Mouse (Mus musculus) intestine, embryonic 15.5 days (tissue): Measurements from ENCODE around the gene Dnm1. TPM values are rescaled to one million over a fixed set of nuclear protein-coding genes. Genes with fewer than 3 reads are reported as not detected.
"Not testable (repeated sequence)": the region's sequence is repeated elsewhere in the genome, so short reads cannot be mapped to it uniquely, and the experiment has no call there.

Experiments
- ATAC-seq: fragments of 200-750 bp; cut with Nextera tagmentation; 2 replicates; pipeline ENCODE4 v1.8.0; 2017; ENCODE audit warnings: moderate TSS enrichment, moderate library complexity
- H3K27ac ChIP-seq: fragments of 300-500 bp; sonication (generic); 2 replicates; pipeline ENCODE4 v1.5.1; 2015; ENCODE audit warnings: mild to moderate bottlenecking, inconsistent platforms
- H3K27me3 ChIP-seq: fragments of 300-500 bp; sonication (generic); replicated peaks from 2 replicates; pipeline ENCODE4 v1.6.1; 2015; ENCODE audit warnings: inconsistent platforms
- H3K36me3 ChIP-seq: fragments of 300-500 bp; sonication (generic); 2 replicates; pipeline ENCODE4 v1.6.1; 2015; ENCODE audit warnings: inconsistent platforms
- H3K4me1 ChIP-seq: fragments of 300-500 bp; sonication (generic); replicated peaks from 2 replicates; pipeline ENCODE4 v1.6.1; 2015; ENCODE audit warnings: inconsistent platforms
- H3K4me2 ChIP-seq: fragments of 300-500 bp; sonication (generic); replicated peaks from 2 replicates; pipeline ENCODE4 v1.6.1; 2015; ENCODE audit warnings: mild to moderate bottlenecking, inconsistent platforms
- H3K4me3 ChIP-seq: fragments of 300-500 bp; sonication (generic); replicated peaks from 2 replicates; pipeline ENCODE4 v1.5.1; 2015; ENCODE audit warnings: inconsistent platforms
- H3K9ac ChIP-seq: fragments of 300-500 bp; sonication (generic); 2 replicates; pipeline ENCODE4 v1.6.1; 2015; ENCODE audit warnings: inconsistent platforms
- H3K9me3 ChIP-seq: fragments of 300-500 bp; sonication (generic); 2 replicates; pipeline ENCODE4 v1.6.1; 2016; ENCODE audit warnings: inconsistent platforms
- WGBS: fragments of 180-500 bp; shearing (Covaris S2); methylation state at CpG from one replicate; pipeline ENCODE4 v1.1.7; 2015; 5-methylcytosine and 5-hydroxymethylcytosine counted together
- polyA plus RNA-seq: library from polyadenylated mRNA; unstranded; fragments of >200 nt; fragmentation: Nextera tagmentation; extraction: Ambion mirVana; gene quantifications from 2 replicates; pipeline ENCODE4 v1.2.1, GENCODE M21; 2015

Gene Dnm1
- polyA plus RNA-seq, 1 experiment from 2014 or later: 12.2 TPM

GRCm38 (mm10) chr2:32381141-32381774 lies 28.1 kb upstream of the Dnm1 start:
- Histone ChIP-seq H3K4me3 (peak overlapping the region; percentile 65), H3K27me3 (0 out of 2 replicates have a peak, but pooled peaks cover 6% of the 10 kb centered on the region), H3K4me2 (peak overlapping the region; percentile 96), H3K36me3 (peaks cover 28% of the 10 kb centered on the region), H3K9ac (peak overlapping the region; percentile 59), H3K27ac (no peak overlapping the region), H3K4me1 (peaks cover 9% of the 10 kb centered on the region; the same call in 1 of the 2 replicates), H3K9me3 (no peaks in the 10 kb centered on the region)
- WGBS: under 1% methylated on average over 27 of the region's 27 CpGs
- ATAC-seq: peak; percentile 63

GRCm38 (mm10) chr2:32380001-32380500 lies 26.9 kb upstream of the Dnm1 start:
- H3K36me3 ChIP-seq: peaks cover 40% of the 10 kb centered on the region
- H3K27ac ChIP-seq: no peak overlapping the region
- no peak overlapping the region for H3K9ac ChIP-seq
- H3K4me1 ChIP-seq: peaks cover 9% of the 10 kb centered on the region; the same call in 1 of the 2 replicates
- no peak overlapping the region for H3K4me2 ChIP-seq
- no peak for ATAC-seq
- H3K4me3 ChIP-seq: no peak overlapping the region
- no peaks in the 10 kb centered on the region for H3K9me3 ChIP-seq
- H3K27me3 ChIP-seq: 0 out of 2 replicates have a peak, but pooled peaks cover 6% of the 10 kb centered on the region
- WGBS: 88% methylated on average over 7 of the region's 7 CpGs

GRCm38 (mm10) chr2:32376963-32377362 lies 23.8 kb upstream of the Dnm1 start:
- Histone ChIP-seq H3K4me1 (peaks cover 5% of the 10 kb centered on the region; the same call in 1 of the 2 replicates), H3K27ac (no peak overlapping the region), H3K4me3 (no peak overlapping the region), H3K9ac (no peak overlapping the region), H3K9me3 (no peaks in the 10 kb centered on the region), H3K27me3 (no peaks in the 10 kb centered on the region), H3K36me3 (peaks cover 57% of the 10 kb centered on the region), H3K4me2 (no peak overlapping the region)
- 92% methylated on average over 10 of the region's 10 CpGs for WGBS
- ATAC-seq: no peak

- no peaks in the 10 kb centered on the region for H3K4me1 ChIP-seq
- no peak for ATAC-seq
- H3K4me2 ChIP-seq: no peak overlapping the region
- WGBS: 87% methylated on average over 13 of the region's 13 CpGs
- H3K27me3 ChIP-seq: no peaks in the 10 kb centered on the region
- peaks cover 70% of the 10 kb centered on the region for H3K36me3 ChIP-seq
- no peaks in the 10 kb centered on the region for H3K9me3 ChIP-seq
- no peak overlapping the region for H3K4me3 ChIP-seq
- H3K27ac ChIP-seq: no peak overlapping the region
- no peak overlapping the region for H3K9ac ChIP-seq
Observed at GRCm38 (mm10) chr2:32375317-32375940, 22.3 kb upstream of the Dnm1 start.

GRCm38 (mm10) chr2:32374191-32374590 lies 21.1 kb upstream of the Dnm1 start:
- Histone ChIP-seq H3K27me3 (no peaks in the 10 kb centered on the region), H3K9me3 (no peaks in the 10 kb centered on the region), H3K4me2 (no peak overlapping the region), H3K4me1 (no peaks in the 10 kb centered on the region), H3K36me3 (peaks cover 75% of the 10 kb centered on the region), H3K4me3 (no peak overlapping the region), H3K9ac (no peak overlapping the region), H3K27ac (no peak overlapping the region)
- no peak for ATAC-seq
- WGBS: 89% methylated on average over 10 of the region's 10 CpGs

- Histone ChIP-seq H3K36me3 (peaks cover 41% of the 10 kb centered on the region), H3K9ac (no peak overlapping the region), H3K9me3 (no peaks in the 10 kb centered on the region), H3K27ac (no peak overlapping the region), H3K4me3 (no peak overlapping the region), H3K4me1 (peaks cover 11% of the 10 kb centered on the region), H3K27me3 (no peaks in the 10 kb centered on the region), H3K4me2 (no peak overlapping the region)
- ATAC-seq: no peak
- 95% methylated on average over 5 of the region's 5 CpGs for WGBS
Observed at GRCm38 (mm10) chr2:32367315-32367714, 14.2 kb upstream of the Dnm1 start.

GRCm38 (mm10) chr2:32364121-32364520 lies 11.0 kb upstream of the Dnm1 start:
- Histone ChIP-seq H3K9ac (peak overlapping the region; percentile 82; the same call in 1 of the 2 replicates), H3K4me3 (peak overlapping the region; percentile 76), H3K27ac (no peak overlapping the region), H3K4me2 (peak overlapping the region; percentile 85), H3K27me3 (no peaks in the 10 kb centered on the region), H3K4me1 (peaks cover 23% of the 10 kb centered on the region), H3K36me3 (peaks cover 16% of the 10 kb centered on the region; the same call in 1 of the 2 replicates), H3K9me3 (no peaks in the 10 kb centered on the region)
- 74% methylated on average over 8 of the region's 8 CpGs for WGBS
- no peak for ATAC-seq

GRCm38 (mm10) chr2:32363376-32364106 lies 10.4 kb upstream of the Dnm1 start:
- H3K4me3 ChIP-seq: peak overlapping the region; percentile 76
- peak; percentile 75 for ATAC-seq
- H3K4me1 ChIP-seq: peaks cover 23% of the 10 kb centered on the region

GRCm38 (mm10) chr2:32362817-32363340 lies 9.7 kb upstream of the Dnm1 start:
- H3K27me3 ChIP-seq: no peaks in the 10 kb centered on the region
- no peaks in the 10 kb centered on the region for H3K9me3 ChIP-seq
- H3K4me2 ChIP-seq: peak overlapping the region; percentile 85
- under 1% methylated on average over 53 of the region's 53 CpGs for WGBS
- peak; percentile 90 for ATAC-seq
- peak overlapping the region; percentile 82 for H3K9ac ChIP-seq
- H3K36me3 ChIP-seq: peaks cover 16% of the 10 kb centered on the region; the same call in 1 of the 2 replicates
- peaks cover 23% of the 10 kb centered on the region for H3K4me1 ChIP-seq
- peak overlapping the region; percentile 76 for H3K4me3 ChIP-seq
- peak overlapping the region; percentile 95 for H3K27ac ChIP-seq

More at GRCm38 (mm10) chr2:32363376-32364106, 10.4 kb upstream of the Dnm1 start:
- 9% methylated on average over 19 of the region's 19 CpGs for whole genome bisulfite sequencing
- Histone ChIP-seq H3K9me3 (no peaks in the 10 kb centered on the region), H3K27me3 (no peaks in the 10 kb centered on the region), H3K9ac (peak overlapping the region; percentile 82), H3K27ac (peak overlapping the region; percentile 95), H3K36me3 (peaks cover 16% of the 10 kb centered on the region; the same call in 1 of the 2 replicates), H3K4me2 (peak overlapping the region; percentile 85)

- H3K4me3 ChIP-seq: peak overlapping the region; percentile 76
- peak overlapping the region; percentile 85 for H3K4me2 ChIP-seq
- peaks cover 14% of the 10 kb centered on the region; the same call in 1 of the 2 replicates for H3K36me3 ChIP-seq
- peak overlapping the region; percentile 95; the same call in 1 of the 2 replicates for H3K27ac ChIP-seq
- not testable (repeated sequence) for ATAC-seq, H3K27me3 ChIP-seq, H3K9me3 ChIP-seq
- 33% methylated on average over 5 of the region's 5 CpGs for WGBS
- H3K4me1 ChIP-seq: peaks cover 23% of the 10 kb centered on the region
- H3K9ac ChIP-seq: peak overlapping the region; percentile 82
Observed at GRCm38 (mm10) chr2:32362274-32362673, 9.1 kb upstream of the Dnm1 start.

GRCm38 (mm10) chr2:32361437-32361836 lies 8.3 kb upstream of the Dnm1 start:
- Histone ChIP-seq H3K9ac (peak overlapping the region; percentile 61), H3K27me3 (no peaks in the 10 kb centered on the region), H3K4me3 (peak overlapping the region; percentile 39), H3K9me3 (no peaks in the 10 kb centered on the region), H3K4me1 (peaks cover 23% of the 10 kb centered on the region), H3K4me2 (peak overlapping the region; percentile 87), H3K36me3 (0 out of 2 replicates have a peak, but pooled peaks cover 9% of the 10 kb centered on the region), H3K27ac (peak overlapping the region; percentile 75)
- 2% methylated on average over 24 of the region's 24 CpGs for WGBS
- peak; percentile 78 for ATAC-seq
